Mouse (Mus musculus) mature B cell (primary cell): ENCODE results near the gene Olfr166.
"Not testable (repeated sequence)": the region's sequence is repeated elsewhere in the genome, so short reads cannot be mapped to it uniquely, and the experiment has no call there.

Source experiments
- in situ Hi-C: fragments of 300-500 bp; cut with MboI; formaldehyde crosslinking; loops from 2 replicates; pipeline ENCODE4 v1.14.3; 2019

Olfr166 gene

GRCm38 (mm10) chr16:19483394-19483793, at the start of gene Olfr166:
Olfr166 (plus strand) TSS chr16:19483694.
- in situ Hi-C loops, result no loop called here

- in situ Hi-C loops, result not testable (repeated sequence)
Observed at GRCm38 (mm10) chr16:19458741-19459140, 24.8 kb upstream of the Olfr166 start.

- in situ Hi-C loops, result no loop called here
Observed at GRCm38 (mm10) chr16:19464365-19464764, 19.1 kb upstream of the Olfr166 start.

GRCm38 (mm10) chr16:19522166-19522565, 38.7 kb downstream of the Olfr166 start, which contains the start of gene Olfr167:
Olfr167 (minus strand) TSS chr16:19522266.
- in situ Hi-C loops, result no loop called here

- in situ Hi-C loops, result no loop called here
Observed at GRCm38 (mm10) chr16:19535455-19535854, 52.0 kb downstream of the Olfr166 start, which contains the start of gene Olfr168. Olfr168 (minus strand) TSS chr16:19535555.
